Mouse (Mus musculus) activated CD4-positive, CD25-positive, alpha-beta regulatory T cell, adult 4 months (primary cell): ENCODE results near the gene Mast2. TPM values are rescaled to one million over a fixed set of nuclear protein-coding genes. Genes with fewer than 3 reads are reported as not detected.

Experiments used
- polyA plus RNA-seq, 2 experiments: library from polyadenylated mRNA; unstranded; fragments of 100-300 nt; shearing (Covaris generic); gene quantifications; one replicate each; pipeline ENCODE4 v1.2.1; 2017

The Mast2 gene
- polyA plus RNA-seq, 2 experiments from 2014 or later, result 5.2 to 5.8 TPM

Other genes with a start within 250 kb of the Mast2 start
- 1 to 10 TPM in 1 of 2 experiments, under 1 TPM in 1; 0.99 to 3.6 TPM for gene Pik3r3, start 242.6 kb downstream of the Mast2 start, polyA plus RNA-seq
- 10 to 100 TPM in 1 of 2 experiments, 1 to 10 TPM in 1; 9.9 to 16.2 TPM for gene Ipp, start 43.4 kb upstream of the Mast2 start, polyA plus RNA-seq
- gene Tmem69, start 91.8 kb upstream of the Mast2 start, polyA plus RNA-seq, result 10 to 100 TPM; 25.7 to 29.7 TPM
- 100 to 1,000 TPM in 1 of 2 experiments, 10 to 100 TPM in 1; 88.7 to 103 TPM for gene Gpbp1l1, start 93.5 kb upstream of the Mast2 start, polyA plus RNA-seq
- gene Ccdc17, start 132.5 kb upstream of the Mast2 start, polyA plus RNA-seq, result 10 to 100 TPM in 1 of 2 experiments, 1 to 10 TPM in 1; 9.2 to 15.3 TPM
- gene Nasp, start 163.8 kb upstream of the Mast2 start, polyA plus RNA-seq, result 10 to 100 TPM; 62.2 to 66.1 TPM
- gene Akr1a1, start 187.5 kb upstream of the Mast2 start, polyA plus RNA-seq, result 100 to 1,000 TPM; 314 to 333 TPM
- gene Prdx1, start 221.4 kb upstream of the Mast2 start, polyA plus RNA-seq, result 100 to 1,000 TPM; 840 to 842 TPM
- gene Mmachc, start 244.2 kb upstream of the Mast2 start, polyA plus RNA-seq, result 1 to 10 TPM; 3.9 to 4.9 TPM
- gene Ccdc163, start 244.3 kb upstream of the Mast2 start, polyA plus RNA-seq, result 10 to 100 TPM; 33.7 to 39.5 TPM